Mouse (Mus musculus) erythroblast, embryonic 14.5 days (primary cell): ENCODE data around the gene Celsr1. TPM values are rescaled to one million over a fixed set of nuclear protein-coding genes. Genes with fewer than 3 reads are reported as not detected.

Experiments
- H3K27me3 ChIP-seq: 2 replicates; pipeline ENCODE4 v1.6.1; 2012; ENCODE audit warnings: inconsistent platforms; ENCODE audit not compliant: control insufficient read depth
- H3K36me3 ChIP-seq: 2 replicates; pipeline ENCODE4 v1.6.1; 2012; ENCODE audit warnings: mild to moderate bottlenecking, inconsistent platforms; ENCODE audit not compliant: control insufficient read depth
- H3K4me1 ChIP-seq: 2 replicates; pipeline ENCODE4 v1.6.1; 2012; ENCODE audit warnings: inconsistent platforms; ENCODE audit not compliant: control insufficient read depth
- H3K4me3 ChIP-seq: replicated peaks from 2 replicates; pipeline ENCODE3; 2012; ENCODE audit warnings: moderate library complexity, mild to moderate bottlenecking, inconsistent platforms
- H3K9me3 ChIP-seq: 2 replicates; pipeline ENCODE4 v1.6.1; 2012; ENCODE audit warnings: low read length, inconsistent platforms, mixed read lengths; ENCODE audit not compliant: control insufficient read depth
- GATA1 ChIP-seq: IDR thresholded peaks from 2 replicates; pipeline ENCODE4 v1.6.1; 2012; ENCODE audit warnings: low read length, inconsistent platforms, mixed read lengths
- TAL1 ChIP-seq: IDR thresholded peaks from 3 replicates; pipeline ENCODE4 v1.6.1; 2012; ENCODE audit warnings: low read length, inconsistent platforms, mixed read lengths
- polyA plus RNA-seq: library from polyadenylated mRNA; stranded (reverse); fragments of >175 nt; gene quantifications from 2 replicates; pipeline ENCODE4 v1.2.3, GENCODE M21; 2012

Celsr1 gene
- polyA plus RNA-seq, 1 experiment, result 0.01 TPM

GRCm38 (mm10) chr15:86051152-86051551 lies 17.6 kb upstream of the Celsr1 start:
- H3K4me3 ChIP-seq, result peak overlapping the region; percentile 54
- peaks cover 61% of the 10 kb centered on the region for H3K4me1 ChIP-seq

GRCm38 (mm10) chr15:86050170-86050743 lies 16.7 kb upstream of the Celsr1 start:
- H3K9me3 ChIP-seq, result no peaks in the 10 kb centered on the region
- no peak overlapping the region for H3K4me3 ChIP-seq
- TF ChIP-seq GATA1 (no peak), TAL1 (no peak)
- H3K36me3 ChIP-seq, result no peaks in the 10 kb centered on the region
- H3K4me1 ChIP-seq, result peaks cover 52% of the 10 kb centered on the region
- no peaks in the 10 kb centered on the region for H3K27me3 ChIP-seq

More at GRCm38 (mm10) chr15:86051152-86051551, 17.6 kb upstream of the Celsr1 start:
- no peaks in the 10 kb centered on the region for H3K9me3 ChIP-seq
- H3K27me3 ChIP-seq, result peaks cover 1% of the 10 kb centered on the region; the same call in 1 of the 2 replicates
- no peaks in the 10 kb centered on the region for H3K36me3 ChIP-seq
- TF ChIP-seq TAL1 (no peak), GATA1 (peak; percentile 47; the same call in 1 of the 2 replicates)

- Histone ChIP-seq H3K4me3 (no peak overlapping the region), H3K4me1 (peaks cover 46% of the 10 kb centered on the region), H3K9me3 (no peaks in the 10 kb centered on the region), H3K27me3 (no peaks in the 10 kb centered on the region), H3K36me3 (no peaks in the 10 kb centered on the region)
- TF ChIP-seq GATA1 (no peak), TAL1 (no peak)
Measured at GRCm38 (mm10) chr15:86049510-86049909, 15.9 kb upstream of the Celsr1 start.

GRCm38 (mm10) chr15:86042364-86042763 lies 8.8 kb upstream of the Celsr1 start:
- TF ChIP-seq TAL1, result no peak
- TF ChIP-seq GATA1, result no peak
- H3K36me3 ChIP-seq, result no peaks in the 10 kb centered on the region
- H3K27me3 ChIP-seq, result peaks cover 41% of the 10 kb centered on the region
- no peak overlapping the region for H3K4me3 ChIP-seq
- H3K9me3 ChIP-seq, result no peaks in the 10 kb centered on the region
- H3K4me1 ChIP-seq, result no peaks in the 10 kb centered on the region

GRCm38 (mm10) chr15:86041421-86041820 lies 7.8 kb upstream of the Celsr1 start:
- Histone ChIP-seq H3K36me3 (no peaks in the 10 kb centered on the region), H3K27me3 (peaks cover 41% of the 10 kb centered on the region), H3K4me3 (no peak overlapping the region), H3K9me3 (no peaks in the 10 kb centered on the region), H3K4me1 (no peaks in the 10 kb centered on the region)
- TF ChIP-seq GATA1 (no peak), TAL1 (no peak)

- Histone ChIP-seq H3K4me1 (peaks cover 2% of the 10 kb centered on the region), H3K9me3 (no peaks in the 10 kb centered on the region), H3K4me3 (no peak overlapping the region), H3K36me3 (no peaks in the 10 kb centered on the region), H3K27me3 (peaks cover 65% of the 10 kb centered on the region)
- TF ChIP-seq TAL1 (no peak), GATA1 (no peak)
Measured at GRCm38 (mm10) chr15:86038802-86039201, 5.2 kb upstream of the Celsr1 start.

GRCm38 (mm10) chr15:86035913-86036312 lies 2.3 kb upstream of the Celsr1 start:
- H3K27me3 ChIP-seq, result peaks cover 82% of the 10 kb centered on the region
- peaks cover 23% of the 10 kb centered on the region for H3K9me3 ChIP-seq
- TF ChIP-seq TAL1, result no peak
- no peaks in the 10 kb centered on the region for H3K36me3 ChIP-seq
- peaks cover 2% of the 10 kb centered on the region for H3K4me1 ChIP-seq
- no peak overlapping the region for H3K4me3 ChIP-seq

- Histone ChIP-seq H3K27me3 (peaks cover 79% of the 10 kb centered on the region), H3K4me1 (peaks cover 2% of the 10 kb centered on the region), H3K4me3 (no peak overlapping the region), H3K9me3 (peaks cover 32% of the 10 kb centered on the region), H3K36me3 (no peaks in the 10 kb centered on the region)
- TF ChIP-seq TAL1 (no peak), GATA1 (no peak)
Measured at GRCm38 (mm10) chr15:86034781-86035360, 1.3 kb upstream of the Celsr1 start.

GRCm38 (mm10) chr15:86034021-86034523 lies 495 bp upstream of the Celsr1 start:
- Histone ChIP-seq H3K27me3 (peaks cover 71% of the 10 kb centered on the region), H3K36me3 (no peaks in the 10 kb centered on the region), H3K4me3 (no peak overlapping the region)

GRCm38 (mm10) chr15:86032811-86033190 lies 776 bp downstream of the Celsr1 start:
- peaks cover 32% of the 10 kb centered on the region for H3K9me3 ChIP-seq
- peaks cover 2% of the 10 kb centered on the region for H3K4me1 ChIP-seq
- no peaks in the 10 kb centered on the region for H3K36me3 ChIP-seq
- H3K27me3 ChIP-seq, result peaks cover 62% of the 10 kb centered on the region
- TF ChIP-seq TAL1, result no peak
- no peak for TF ChIP-seq GATA1
- no peak overlapping the region for H3K4me3 ChIP-seq

More at GRCm38 (mm10) chr15:86034021-86034523, 495 bp upstream of the Celsr1 start:
- Histone ChIP-seq H3K9me3 (peaks cover 32% of the 10 kb centered on the region), H3K4me1 (peaks cover 2% of the 10 kb centered on the region)
- no peak for TF ChIP-seq TAL1
- TF ChIP-seq GATA1, result no peak
